Mouse (Mus musculus) 3T3-L1 (cell line): ENCODE measurements around the gene Ifrd2.
A peak's percentile ranks its signal among the peaks of the same experiment; 100 is the strongest.
"Not testable (repeated sequence)": the region's sequence is repeated elsewhere in the genome, so short reads cannot be mapped to it uniquely, and the experiment has no call there.

Source experiments
- DNase-seq: peaks from one replicate; pipeline ENCODE4 v3.0.0-alpha.2; 2015; ENCODE audit warnings: low read depth, low spot score

Gene Ifrd2

GRCm38 (mm10) chr9:107551890-107552355, 35.5 kb upstream of the Ifrd2 start:
- DNase-seq: peak; percentile 58

- DNase-seq: no peak
Observed at GRCm38 (mm10) chr9:107552690-107553393, 34.6 kb upstream of the Ifrd2 start.

GRCm38 (mm10) chr9:107553541-107554318, 33.7 kb upstream of the Ifrd2 start:
- no peak for DNase-seq

- DNase-seq: peak; percentile 96
Observed at GRCm38 (mm10) chr9:107554319-107554825, 33.1 kb upstream of the Ifrd2 start.

- peak; percentile 79 for DNase-seq
Observed at GRCm38 (mm10) chr9:107555031-107555457, 32.4 kb upstream of the Ifrd2 start.

- DNase-seq: peak; percentile 64
Observed at GRCm38 (mm10) chr9:107555701-107556100, 31.7 kb upstream of the Ifrd2 start.

GRCm38 (mm10) chr9:107556346-107556745, 31.1 kb upstream of the Ifrd2 start:
- no peak for DNase-seq

GRCm38 (mm10) chr9:107563029-107563581, 24.3 kb upstream of the Ifrd2 start, which contains the start of gene Tusc2:
Gene Tusc2, plus strand, starts transcription at chr9:107563255.
- peak; percentile 96 for DNase-seq

- not testable (repeated sequence) for DNase-seq
Observed at GRCm38 (mm10) chr9:107565556-107565955, 21.9 kb upstream of the Ifrd2 start.

GRCm38 (mm10) chr9:107566041-107566709, 21.3 kb upstream of the Ifrd2 start:
- peak; percentile 83 for DNase-seq

- no peak for DNase-seq
Observed at GRCm38 (mm10) chr9:107566855-107567254, 20.6 kb upstream of the Ifrd2 start.

GRCm38 (mm10) chr9:107567702-107568319, 19.6 kb upstream of the Ifrd2 start, which contains the start of gene Hyal2:
Gene Hyal2, plus strand, starts transcription at chr9:107567945.
- no peak for DNase-seq

GRCm38 (mm10) chr9:107568331-107569261, 18.8 kb upstream of the Ifrd2 start:
- DNase-seq: peak; percentile 86

- no peak for DNase-seq
Observed at GRCm38 (mm10) chr9:107569270-107569669, 18.2 kb upstream of the Ifrd2 start.

- no peak for DNase-seq
Observed at GRCm38 (mm10) chr9:107570016-107570415, 17.4 kb upstream of the Ifrd2 start.

GRCm38 (mm10) chr9:107570845-107571244, 16.6 kb upstream of the Ifrd2 start:
- no peak for DNase-seq

- no peak for DNase-seq
Observed at GRCm38 (mm10) chr9:107571534-107572326, 15.7 kb upstream of the Ifrd2 start.

GRCm38 (mm10) chr9:107572327-107572662, 15.1 kb upstream of the Ifrd2 start:
- DNase-seq: no peak

- DNase-seq: not testable (repeated sequence)
Observed at GRCm38 (mm10) chr9:107573774-107574173, 13.7 kb upstream of the Ifrd2 start.
